Mouse (Mus musculus): ENCODE data around the gene Stn1.

Stn1 gene

GRCm38 (mm10) chr19:47466775-47467174 lies 70.5 kb downstream of the Stn1 start:
- no peak for DNase-seq

- no peak for DNase-seq
These were observed 71.8 kb downstream of the Stn1 start for GRCm38 (mm10) chr19:47465467-47465866.

GRCm38 (mm10) chr19:47464304-47465241 lies 72.7 kb downstream of the Stn1 start, which contains the start of gene Sh3pxd2a:
Sh3pxd2a (minus strand) TSS chr19:47464401.
- peak in 1 of 2 experiments; percentile 77 for DNase-seq

DNA sequence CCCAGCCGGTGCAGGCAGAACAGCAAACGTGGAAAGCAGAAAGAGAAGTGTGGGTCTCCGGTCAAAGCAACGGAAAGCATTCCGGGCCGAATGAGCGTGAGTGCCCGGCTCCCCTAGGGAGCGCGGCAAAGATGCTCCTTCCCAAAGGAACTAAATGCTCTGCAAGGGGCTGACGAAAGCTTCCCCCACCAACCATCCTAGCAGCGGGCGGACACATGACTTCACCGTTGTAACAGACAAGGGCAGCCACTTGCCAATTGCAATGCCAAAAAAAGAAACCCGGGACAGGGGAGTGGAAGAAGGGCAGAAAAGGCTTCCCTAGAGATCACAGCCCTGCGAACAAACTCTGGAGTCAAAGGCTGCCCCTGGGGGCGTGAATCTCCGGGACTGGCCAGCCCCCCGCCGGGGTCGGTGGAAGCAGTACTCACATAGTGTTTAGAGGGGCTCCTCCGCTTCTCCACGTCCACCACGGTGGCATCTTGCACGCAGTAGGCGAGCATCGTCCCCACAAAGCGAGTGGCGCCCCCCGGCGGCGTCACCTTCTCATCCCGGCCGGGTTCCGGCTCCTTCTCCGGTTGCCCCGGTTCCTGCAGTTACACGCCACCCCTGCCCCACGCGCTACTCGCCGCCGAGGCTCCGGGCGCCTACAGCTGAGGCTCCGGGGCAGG lies 73.5 kb downstream of the Stn1 start:
- DNase-seq, result peak; percentile 90 to 91

DNA sequence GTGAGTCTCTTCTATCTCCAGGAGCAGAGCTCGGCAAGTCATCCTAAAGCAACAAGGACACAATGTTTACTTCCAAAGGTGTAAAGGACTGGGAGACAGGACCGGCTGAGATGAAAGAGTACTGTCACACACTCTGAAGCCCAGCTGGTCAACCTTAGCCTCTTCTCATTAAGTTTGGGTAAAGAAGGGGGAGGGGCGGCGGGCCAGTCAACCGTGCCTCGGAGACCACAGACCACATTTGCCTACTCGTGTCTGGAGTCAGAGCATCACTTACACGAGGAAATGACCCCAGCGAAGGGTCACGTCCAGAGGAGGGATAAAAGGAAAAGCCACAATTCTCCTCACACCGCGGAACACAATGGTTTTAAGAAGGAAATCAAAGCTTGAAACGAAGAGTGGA lies 74.1 kb downstream of the Stn1 start:
- peak in 1 of 2 experiments; percentile 30 for DNase-seq

DNA sequence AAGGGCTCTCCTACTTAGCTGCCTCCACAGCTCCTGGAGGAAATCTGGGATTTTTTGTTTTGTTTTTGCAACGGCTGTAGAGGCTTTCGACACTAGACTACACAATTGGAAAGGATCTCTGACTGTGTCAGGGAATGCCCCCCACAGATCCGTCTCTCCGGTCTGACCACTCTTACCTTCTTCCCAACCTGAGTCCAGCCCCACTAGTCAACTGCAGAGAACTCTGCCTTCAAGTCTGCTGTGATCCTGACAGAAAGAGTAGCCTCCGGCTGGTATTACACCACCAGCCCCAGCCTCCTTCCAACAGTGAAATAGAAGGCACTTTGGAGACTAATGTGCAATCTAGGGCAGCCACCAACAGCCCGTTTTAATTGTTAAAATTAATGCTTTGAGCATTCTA lies 74.6 kb downstream of the Stn1 start:
- no peak for DNase-seq

GRCm38 (mm10) chr19:47461838-47462237 lies 75.5 kb downstream of the Stn1 start:
- no peak for DNase-seq

DNA sequence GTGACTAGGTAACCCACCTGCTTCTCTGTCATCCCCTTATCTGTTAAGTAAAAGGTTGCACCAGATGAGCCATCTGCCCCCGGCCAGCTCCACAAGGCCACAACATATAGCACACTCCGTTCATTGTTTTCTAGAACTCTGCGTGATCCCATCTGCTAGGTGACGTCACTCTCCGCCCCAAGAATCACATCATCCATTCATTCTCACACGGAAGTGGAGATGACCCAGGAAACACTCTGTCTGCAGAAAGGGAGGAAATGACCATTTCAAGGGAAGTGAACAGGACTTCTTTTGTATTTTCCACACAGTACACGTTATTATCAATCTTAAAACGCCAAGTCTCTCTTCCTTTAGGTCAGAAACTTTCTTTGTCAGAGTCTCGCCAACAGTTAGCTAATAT lies 75.9 kb downstream of the Stn1 start:
- no peak for DNase-seq

DNA sequence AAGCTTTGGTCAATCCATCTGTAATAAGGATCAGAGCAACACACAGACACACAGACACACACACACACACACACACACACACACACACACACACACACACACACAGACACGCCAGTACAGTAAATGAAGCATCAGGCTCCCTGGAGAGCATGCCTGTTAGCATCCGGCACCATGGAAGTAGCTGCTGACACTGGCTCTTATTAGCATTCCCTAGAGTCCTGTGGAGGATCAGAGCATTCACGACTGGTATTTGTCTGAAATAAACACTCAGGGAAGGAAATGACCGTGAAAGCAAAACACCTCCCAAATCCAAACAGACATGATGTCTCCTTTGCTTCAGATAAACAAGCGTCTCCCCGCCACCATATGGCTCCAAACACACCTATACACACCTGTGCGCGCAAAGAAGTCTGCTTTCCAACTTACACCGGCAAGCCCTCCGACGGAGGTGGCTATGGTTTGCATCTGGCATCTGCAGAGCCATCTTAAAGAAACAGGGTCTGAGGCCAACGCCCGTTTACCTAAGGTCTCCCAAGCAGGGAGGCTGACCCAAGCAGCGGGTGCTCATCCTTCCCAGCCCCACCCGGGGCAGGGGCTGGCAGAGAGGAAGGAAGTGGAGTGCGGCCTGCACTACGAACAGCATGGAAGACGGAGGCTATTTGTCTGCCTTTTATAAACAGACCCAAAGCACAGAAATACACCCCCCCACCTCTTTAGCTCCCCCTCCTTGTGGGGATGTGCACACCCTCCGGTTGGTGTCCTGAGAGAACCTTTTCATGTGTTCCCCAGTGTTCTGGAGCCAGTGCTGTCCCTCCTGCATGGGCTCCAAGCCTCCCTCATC lies 77.0 kb downstream of the Stn1 start:
- no peak for DNase-seq

- no peak for DNase-seq
These were observed 78.1 kb downstream of the Stn1 start for GRCm38 (mm10) chr19:47459214-47459613.

- DNase-seq, result no peak
These were observed 78.7 kb downstream of the Stn1 start for GRCm38 (mm10) chr19:47458504-47459161.

DNA sequence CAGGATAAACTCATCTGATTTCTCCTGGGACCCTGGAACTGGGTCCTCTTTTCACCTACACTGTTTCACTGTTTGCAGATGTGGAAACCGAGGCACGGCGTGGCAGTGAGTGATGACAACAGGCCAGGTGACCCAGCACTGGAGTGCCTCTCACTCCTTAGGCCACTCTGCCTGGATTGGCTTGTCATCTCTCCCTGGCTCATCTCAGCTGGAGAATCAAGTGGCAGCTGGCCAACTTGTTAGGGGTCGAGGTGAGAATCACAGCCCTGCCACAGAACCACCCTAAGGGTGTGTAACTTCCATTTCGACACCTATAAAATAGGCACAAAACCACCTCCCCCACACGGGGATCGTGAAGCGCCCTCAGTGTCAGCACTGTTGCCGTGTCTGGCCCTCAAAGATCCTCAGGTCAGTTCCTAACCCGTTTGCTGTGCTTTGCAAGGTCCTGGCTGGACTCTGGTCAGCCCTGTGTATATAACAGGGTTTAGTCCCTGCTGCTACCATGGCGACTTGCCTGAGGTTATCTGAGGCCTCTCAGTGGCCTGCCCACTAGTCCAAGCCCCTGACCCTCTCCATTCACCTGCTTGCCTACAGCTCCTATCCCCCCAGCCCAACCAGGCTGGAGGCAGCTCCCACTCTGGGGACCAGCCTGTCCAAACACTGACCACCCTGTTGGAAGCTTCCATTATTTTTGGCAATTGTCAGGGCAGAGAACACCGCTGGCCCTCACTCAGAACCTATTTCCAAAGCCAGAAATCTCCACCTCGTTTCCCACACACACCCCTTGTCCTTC lies 79.4 kb downstream of the Stn1 start:
- DNase-seq, result no peak

- DNase-seq, result no peak
These were observed 81.3 kb downstream of the Stn1 start for GRCm38 (mm10) chr19:47456021-47456420.

DNA sequence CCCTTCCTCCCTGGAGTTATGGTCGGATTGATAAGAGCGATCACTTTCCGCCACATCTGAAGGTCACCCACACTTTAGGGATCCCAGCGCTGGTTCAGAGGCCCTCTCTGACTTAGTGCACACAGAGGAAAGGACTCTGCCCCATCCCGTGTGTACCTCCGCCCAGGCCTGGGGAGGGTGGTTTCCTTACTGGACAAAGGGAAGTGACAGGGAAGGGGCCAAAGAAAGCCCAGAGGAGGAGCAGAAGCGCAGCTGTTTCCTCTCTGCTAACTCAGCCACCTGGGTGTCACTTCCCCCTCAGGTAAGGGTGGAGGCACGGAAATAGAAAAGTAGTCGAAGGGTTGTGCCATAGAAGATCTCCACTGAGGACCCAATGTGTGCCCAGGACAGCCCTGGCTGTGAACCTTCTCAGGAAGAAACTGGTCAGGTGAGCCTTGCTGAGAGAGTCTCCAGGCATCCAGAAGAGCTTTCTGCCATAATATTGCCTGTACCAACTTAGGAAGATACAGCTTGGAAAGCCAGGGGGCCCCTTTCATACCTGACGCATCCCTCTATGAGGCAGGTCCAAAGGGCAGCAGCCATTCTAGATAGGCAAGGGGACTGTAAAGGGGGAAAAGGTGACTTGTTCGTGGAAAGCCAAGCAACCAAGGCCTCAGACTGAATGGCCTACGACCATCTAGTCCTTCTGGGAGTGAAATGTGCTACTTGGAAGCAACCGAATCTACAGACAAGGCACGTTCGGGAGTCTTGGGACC lies 82.1 kb downstream of the Stn1 start:
- DNase-seq, result no peak

- no peak for DNase-seq
These were observed 82.9 kb downstream of the Stn1 start for GRCm38 (mm10) chr19:47454167-47455000.

GRCm38 (mm10) chr19:47453352-47453751 lies 84.0 kb downstream of the Stn1 start:
- no peak for DNase-seq

GRCm38 (mm10) chr19:47452682-47453081 lies 84.6 kb downstream of the Stn1 start:
- no peak for DNase-seq

- no peak for DNase-seq
These were observed 85.1 kb downstream of the Stn1 start for GRCm38 (mm10) chr19:47452211-47452610.

DNA sequence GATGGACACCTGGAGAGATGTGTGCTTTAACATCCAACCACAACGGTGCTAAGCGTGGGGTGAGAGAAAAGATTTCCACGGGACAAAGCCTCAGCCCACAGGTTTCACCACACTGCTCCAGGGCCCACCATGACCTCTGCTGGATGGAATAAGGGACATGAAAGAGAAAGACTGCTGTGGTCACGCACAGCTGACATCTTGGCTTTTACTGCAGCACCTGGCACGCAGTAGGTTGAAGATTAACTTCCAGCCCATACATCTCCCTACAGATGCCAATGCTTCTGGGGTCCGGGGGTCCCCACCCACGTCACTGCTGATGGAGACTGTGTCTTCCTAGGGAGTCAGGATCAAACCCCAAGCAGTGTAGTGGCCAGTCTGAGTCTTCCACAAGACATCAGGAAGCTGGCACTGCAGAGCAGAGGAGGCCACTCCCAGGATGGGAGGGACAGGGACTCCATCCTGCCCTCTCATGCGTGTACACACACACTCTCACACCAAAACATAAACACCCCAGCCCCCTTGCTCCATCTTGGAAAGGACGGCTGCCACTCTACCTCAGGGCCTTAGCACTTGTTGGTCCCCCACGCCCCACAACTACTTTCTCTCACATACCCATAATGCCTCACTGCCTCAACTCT lies 85.7 kb downstream of the Stn1 start:
- DNase-seq, result no peak
